Mouse (Mus musculus) forebrain, embryonic 16.5 days (tissue): ENCODE results near the gene Kiz. TPM values are rescaled to one million over a fixed set of nuclear protein-coding genes. Genes with fewer than 3 reads are reported as not detected.

Source experiments
- ATAC-seq: fragments of 200-750 bp; cut with Nextera tagmentation; 2 replicates; pipeline ENCODE4 v1.8.0; 2017; ENCODE audit warnings: mild to moderate bottlenecking, moderate library complexity
- H3K27ac ChIP-seq: fragments of 300-500 bp; sonication (generic); 2 replicates; pipeline ENCODE4 v1.5.1; 2014; ENCODE audit warnings: low read length, control low read depth
- H3K27me3 ChIP-seq: fragments of 300-500 bp; sonication (generic); replicated peaks from 2 replicates; pipeline ENCODE4 v1.6.1; 2014; ENCODE audit warnings: low read length; ENCODE audit not compliant: control insufficient read depth, insufficient read depth
- H3K36me3 ChIP-seq: fragments of 300-500 bp; sonication (generic); 2 replicates; pipeline ENCODE4 v1.6.1; 2014; ENCODE audit not compliant: control insufficient read depth, insufficient read depth
- H3K4me1 ChIP-seq: fragments of 300-500 bp; sonication (generic); replicated peaks from 2 replicates; pipeline ENCODE4 v1.6.1; 2014; ENCODE audit warnings: low read length; ENCODE audit not compliant: control insufficient read depth, insufficient read depth
- H3K4me2 ChIP-seq: fragments of 300-500 bp; sonication (generic); 2 replicates; pipeline ENCODE4 v1.6.1; 2014; ENCODE audit warnings: mild to moderate bottlenecking, low read length, control low read depth
- H3K4me3 ChIP-seq: fragments of 300-500 bp; sonication (generic); replicated peaks from 2 replicates; pipeline ENCODE4 v1.5.1; 2014; ENCODE audit warnings: mild to moderate bottlenecking, low read length, control low read depth
- H3K9ac ChIP-seq: fragments of 300-500 bp; sonication (generic); replicated peaks from 2 replicates; pipeline ENCODE4 v1.6.1; 2014; ENCODE audit warnings: low read depth, low read length, control low read depth
- H3K9me3 ChIP-seq: fragments of 300-500 bp; sonication (generic); 2 replicates; pipeline ENCODE4 v1.6.1; 2016; ENCODE audit warnings: low read length; ENCODE audit not compliant: control insufficient read depth
- WGBS: fragments of 180-500 bp; shearing (Covaris S2); extraction: QIAGEN DNeasy Blood & Tissue Kit; methylation state at CpG from one replicate; pipeline ENCODE4 v1.1.7; 2014; 5-methylcytosine and 5-hydroxymethylcytosine counted together
- polyA plus RNA-seq: library from polyadenylated mRNA; unstranded; fragments of >200 nt; fragmentation: Nextera tagmentation; extraction: Ambion mirVana; gene quantifications from 2 replicates; pipeline ENCODE4 v1.2.1, GENCODE M21; 2015

Kiz gene
- polyA plus RNA-seq: 23.6 and 29.6 TPM in 2 replicates

- Histone ChIP-seq H3K4me1 (0 out of 2 replicates have a peak, but pooled peaks cover 3% of the 10 kb centered on the region), H3K9me3 (no peaks in the 10 kb centered on the region), H3K4me3 (peak within 1 kb of the TSS; percentile 92), H3K27me3 (no peaks in the 10 kb centered on the region), H3K27ac (peak within 1 kb of the TSS; percentile 74), H3K4me2 (peak within 1 kb of the TSS; percentile 80), H3K36me3 (no peaks in the 10 kb centered on the region), H3K9ac (peak within 1 kb of the TSS; percentile 86)
- peak; percentile 99 for ATAC-seq
- WGBS: 0% methylated on average over 25 of the region's 32 CpGs
These were observed at the start of gene Kiz for GRCm38 (mm10) chr2:146855599-146856039. TSS of gene Kiz (plus strand) at chr2:146855864.

GRCm38 (mm10) chr2:146809706-146810256 lies 45.9 kb upstream of the Kiz start:
- no peak overlapping the region for H3K9ac ChIP-seq
- 62% methylated on average over 7 of the region's 7 CpGs for WGBS
- ATAC-seq: 0 out of 2 replicates have a peak, but pooled peaks have one; percentile 18
- H3K4me1 ChIP-seq: peaks cover 6% of the 10 kb centered on the region
- H3K36me3 ChIP-seq: no peaks in the 10 kb centered on the region
- no peak overlapping the region for H3K27ac ChIP-seq
- H3K4me2 ChIP-seq: no peak overlapping the region
- H3K4me3 ChIP-seq: no peak overlapping the region
- no peaks in the 10 kb centered on the region for H3K27me3 ChIP-seq
- H3K9me3 ChIP-seq: no peaks in the 10 kb centered on the region

- no peak overlapping the region for H3K27ac ChIP-seq
- H3K36me3 ChIP-seq: no peaks in the 10 kb centered on the region
- H3K4me3 ChIP-seq: 0 out of 2 replicates have a peak overlapping the region, but pooled peaks have one; percentile 7
- no peak overlapping the region for H3K9ac ChIP-seq
- peak; percentile 54 for ATAC-seq
- 11% methylated on average over 13 of the region's 13 CpGs for WGBS
- H3K4me1 ChIP-seq: peaks cover 6% of the 10 kb centered on the region
- H3K9me3 ChIP-seq: no peaks in the 10 kb centered on the region
- peak overlapping the region; percentile 40 for H3K4me2 ChIP-seq
- no peaks in the 10 kb centered on the region for H3K27me3 ChIP-seq
These were observed 45.0 kb upstream of the Kiz start for GRCm38 (mm10) chr2:146810695-146811094.

GRCm38 (mm10) chr2:146814978-146815377 lies 40.7 kb upstream of the Kiz start:
- H3K36me3 ChIP-seq: no peaks in the 10 kb centered on the region
- ATAC-seq: peak; percentile 64; the same call in 1 of the 2 replicates
- no peak overlapping the region for H3K4me3 ChIP-seq
- H3K9me3 ChIP-seq: no peaks in the 10 kb centered on the region
- H3K27me3 ChIP-seq: no peaks in the 10 kb centered on the region
- peaks cover 6% of the 10 kb centered on the region for H3K4me1 ChIP-seq
- H3K9ac ChIP-seq: no peak overlapping the region
- no peak overlapping the region for H3K27ac ChIP-seq
- H3K4me2 ChIP-seq: no peak overlapping the region
- WGBS: 80% methylated on average over 7 of the region's 7 CpGs

- no peak overlapping the region for H3K9ac ChIP-seq
- H3K4me1 ChIP-seq: peaks cover 11% of the 10 kb centered on the region
- no peak overlapping the region for H3K4me3 ChIP-seq
- H3K9me3 ChIP-seq: no peaks in the 10 kb centered on the region
- no peak for ATAC-seq
- H3K27me3 ChIP-seq: no peaks in the 10 kb centered on the region
- H3K36me3 ChIP-seq: no peaks in the 10 kb centered on the region
- H3K4me2 ChIP-seq: no peak overlapping the region
- no peak overlapping the region for H3K27ac ChIP-seq
- WGBS: 87% methylated on average over 4 of the region's 4 CpGs
These were observed 36.6 kb upstream of the Kiz start for GRCm38 (mm10) chr2:146819065-146819464.

- H3K9me3 ChIP-seq: no peaks in the 10 kb centered on the region
- H3K4me2 ChIP-seq: peak overlapping the region; percentile 12
- H3K4me3 ChIP-seq: no peak overlapping the region
- ATAC-seq: peak; percentile 75
- WGBS: 7% methylated on average over 11 of the region's 11 CpGs
- no peaks in the 10 kb centered on the region for H3K36me3 ChIP-seq
- H3K4me1 ChIP-seq: peaks cover 11% of the 10 kb centered on the region
- peaks cover 11% of the 10 kb centered on the region for H3K27me3 ChIP-seq
- H3K27ac ChIP-seq: peak overlapping the region; percentile 56; the same call in 1 of the 2 replicates
- H3K9ac ChIP-seq: no peak overlapping the region
These were observed 32.1 kb upstream of the Kiz start for GRCm38 (mm10) chr2:146823483-146823951.

- Histone ChIP-seq H3K27ac (no peak overlapping the region), H3K4me1 (peaks cover 11% of the 10 kb centered on the region), H3K9ac (no peak overlapping the region), H3K36me3 (no peaks in the 10 kb centered on the region), H3K4me3 (no peak overlapping the region), H3K4me2 (no peak overlapping the region), H3K9me3 (no peaks in the 10 kb centered on the region), H3K27me3 (peaks cover 13% of the 10 kb centered on the region)
- 0 out of 2 replicates have a peak, but pooled peaks have one; percentile 33 for ATAC-seq
- WGBS: 34% methylated on average over 8 of the region's 8 CpGs
These were observed 31.6 kb upstream of the Kiz start for GRCm38 (mm10) chr2:146824043-146824442.

- ATAC-seq: no peak
- Histone ChIP-seq H3K27me3 (peaks cover 37% of the 10 kb centered on the region), H3K9me3 (no peaks in the 10 kb centered on the region)
These were observed 27.7 kb upstream of the Kiz start for GRCm38 (mm10) chr2:146828006-146828405.

GRCm38 (mm10) chr2:146833222-146834063 lies 22.2 kb upstream of the Kiz start:
- H3K36me3 ChIP-seq: no peaks in the 10 kb centered on the region
- ATAC-seq: peak; percentile 22
- H3K9ac ChIP-seq: peak overlapping the region; percentile 0; the same call in 1 of the 2 replicates
- H3K4me1 ChIP-seq: peaks cover 24% of the 10 kb centered on the region
- H3K27ac ChIP-seq: peak overlapping the region; percentile 69
- H3K4me2 ChIP-seq: peak overlapping the region; percentile 45
- WGBS: 1% methylated on average over 31 of the region's 31 CpGs
- peak overlapping the region; percentile 31 for H3K4me3 ChIP-seq
- H3K9me3 ChIP-seq: no peaks in the 10 kb centered on the region
- H3K27me3 ChIP-seq: peaks cover 55% of the 10 kb centered on the region

More at GRCm38 (mm10) chr2:146828006-146828405, 27.7 kb upstream of the Kiz start:
- H3K36me3 ChIP-seq: no peaks in the 10 kb centered on the region
- H3K9ac ChIP-seq: no peak overlapping the region
- no peak overlapping the region for H3K4me2 ChIP-seq
- peaks cover 11% of the 10 kb centered on the region for H3K4me1 ChIP-seq
- 90% methylated on average over 4 of the region's 4 CpGs for WGBS
- no peak overlapping the region for H3K4me3 ChIP-seq
- H3K27ac ChIP-seq: no peak overlapping the region
